Mouse (Mus musculus): Measurements from ENCODE around the gene Srpk1. TPM values are rescaled to one million over a fixed set of nuclear protein-coding genes. Genes with fewer than 3 reads are reported as not detected.
A peak's percentile ranks its signal among the peaks of the same experiment; 100 is the strongest.

Srpk1 gene
- polyA plus RNA-seq, 1 experiment from 2014 or later: 96.6 TPM

DNA sequence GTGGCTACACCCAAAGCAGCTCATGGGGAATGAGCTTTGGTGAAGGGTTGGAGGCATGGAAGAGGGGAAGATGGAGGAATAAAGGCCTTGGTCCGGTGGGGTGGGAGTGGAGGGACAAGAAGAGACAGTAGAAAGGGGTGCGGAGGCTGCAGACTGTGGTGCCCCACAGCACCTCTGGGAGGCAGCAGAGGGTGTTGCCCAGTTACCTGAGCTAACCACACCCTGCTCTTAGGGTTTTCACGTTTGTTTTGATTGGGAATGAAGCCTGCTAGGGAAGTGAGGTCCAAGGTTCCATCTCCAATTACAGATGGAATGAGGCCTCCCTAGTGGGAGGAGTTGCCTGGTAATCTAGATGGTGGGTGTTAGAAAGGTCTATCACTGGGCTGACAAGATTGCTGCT lies 6.6 kb upstream of the Srpk1 start:
- H3K36me3 ChIP-seq: no peaks in the 10 kb centered on the region
- ATAC-seq (ENCODE audit: insufficient number of reproducible peaks, insufficient read depth, low FRiP score, low TSS enrichment, low read depth): no peak
- H3K27me3 ChIP-seq: no peaks in the 10 kb centered on the region
- H3K4me3 ChIP-seq: no peak overlapping the region
- no peak overlapping the region for H3K9ac ChIP-seq
- H3K27ac ChIP-seq: no peak overlapping the region
- no peak overlapping the region for H3K4me2 ChIP-seq
- 49% methylated on average over 3 of the region's 3 CpGs for WGBS
- H3K4me1 ChIP-seq: no peaks in the 10 kb centered on the region
- H3K9me3 ChIP-seq: no peaks in the 10 kb centered on the region

DNA sequence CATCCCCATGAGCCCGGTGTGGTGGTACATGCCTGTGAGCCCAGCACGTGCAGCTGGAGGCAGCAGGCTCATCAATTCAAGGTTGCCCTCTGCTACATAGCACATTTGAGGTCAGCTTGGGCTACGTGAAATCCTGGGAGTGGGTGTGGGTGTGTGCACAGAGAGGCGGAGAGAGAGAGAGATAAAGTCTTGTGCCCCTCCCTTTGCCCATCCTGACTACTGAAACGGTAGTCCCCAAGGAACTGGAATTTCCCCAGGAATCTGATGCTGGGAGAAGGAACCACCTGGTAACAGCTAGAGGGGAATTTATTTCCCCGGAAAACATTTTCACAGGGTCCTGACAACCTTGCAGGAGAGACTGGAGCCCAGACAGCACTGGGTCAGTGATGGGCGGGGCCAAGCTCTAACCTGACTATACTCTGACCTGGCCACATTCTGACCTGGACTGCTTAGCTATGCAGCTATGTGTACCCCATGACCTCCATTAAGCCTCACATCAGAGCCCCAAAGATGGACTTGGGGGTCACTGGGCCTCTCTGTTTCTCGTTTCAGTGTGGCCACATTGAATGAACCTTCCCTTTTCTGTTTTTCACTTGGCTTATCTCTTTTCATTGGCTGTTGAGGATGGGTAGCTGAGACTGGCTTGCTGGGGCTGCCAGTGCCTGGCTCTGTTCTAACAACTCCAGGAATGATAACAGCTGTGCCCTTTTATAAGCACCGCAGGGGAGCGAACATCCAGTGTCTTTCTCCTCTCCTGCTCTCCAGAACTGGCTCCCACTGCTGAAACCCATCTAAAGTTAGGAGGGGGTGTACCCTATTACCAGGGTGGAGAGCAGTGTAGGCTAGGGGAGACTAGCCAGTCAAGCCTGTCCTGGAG lies 6.0 kb upstream of the Srpk1 start:
- ATAC-seq (ENCODE audit: insufficient number of reproducible peaks, insufficient read depth, low FRiP score, low TSS enrichment, low read depth): no peak
- Histone ChIP-seq H3K27me3 (no peaks in the 10 kb centered on the region), H3K4me1 (no peaks in the 10 kb centered on the region), H3K4me3 (no peak overlapping the region), H3K36me3 (no peaks in the 10 kb centered on the region), H3K9ac (no peak overlapping the region), H3K27ac (no peak overlapping the region), H3K9me3 (no peaks in the 10 kb centered on the region), H3K4me2 (no peak overlapping the region)
- WGBS: 60% methylated on average over 10 of the region's 10 CpGs

DNA sequence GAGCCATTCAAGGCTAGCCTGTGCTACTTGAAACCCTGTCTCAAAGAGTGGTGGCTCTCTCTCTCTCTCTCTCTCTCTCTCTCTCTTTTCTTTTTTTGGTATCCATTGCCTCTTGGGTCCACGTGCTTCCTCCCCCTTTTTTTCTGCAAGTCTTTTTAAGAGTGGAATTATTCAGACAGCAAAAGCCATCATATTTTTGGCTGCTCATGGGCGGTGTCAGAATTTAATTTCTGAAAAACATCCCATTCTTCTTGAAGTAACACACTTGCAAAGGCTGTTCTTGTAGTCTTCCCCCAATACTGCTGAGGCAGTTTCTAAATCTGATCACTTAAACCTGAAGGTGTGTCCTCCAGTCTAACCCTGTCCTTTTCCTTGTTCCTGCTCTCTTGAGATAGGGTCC lies 4.4 kb upstream of the Srpk1 start:
- Histone ChIP-seq H3K4me1 (no peaks in the 10 kb centered on the region), H3K4me2 (no peak overlapping the region), H3K27me3 (no peaks in the 10 kb centered on the region), H3K36me3 (no peaks in the 10 kb centered on the region), H3K27ac (no peak overlapping the region), H3K9me3 (no peaks in the 10 kb centered on the region), H3K4me3 (no peak overlapping the region), H3K9ac (no peak overlapping the region)
- WGBS: 78% methylated on average over 2 of the region's 2 CpGs
- ATAC-seq (ENCODE audit: insufficient number of reproducible peaks, insufficient read depth, low FRiP score, low TSS enrichment, low read depth): no peak

DNA sequence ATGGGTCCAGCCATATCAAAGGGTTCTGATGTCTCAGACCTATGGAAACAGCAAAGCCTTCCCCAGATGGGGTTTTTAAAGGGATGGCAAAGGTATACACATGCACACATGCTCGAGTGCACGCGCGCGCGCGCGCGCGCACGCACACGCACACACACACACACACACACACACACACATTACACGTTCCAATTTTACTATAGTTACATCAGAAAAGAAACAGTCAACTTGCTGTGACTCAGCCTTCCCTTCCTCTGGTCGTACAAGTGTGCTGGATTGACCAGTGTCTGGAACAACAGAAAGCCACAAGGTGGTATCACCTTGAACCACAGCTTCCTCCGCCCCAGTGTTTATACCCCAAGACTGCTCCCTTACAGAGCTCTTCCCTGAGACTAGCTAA lies 2.8 kb upstream of the Srpk1 start:
- WGBS: 92% methylated on average over 15 of the region's 15 CpGs
- no peak overlapping the region for H3K27ac ChIP-seq
- no peak for ATAC-seq (ENCODE audit: insufficient number of reproducible peaks, insufficient read depth, low FRiP score, low TSS enrichment, low read depth)

DNA sequence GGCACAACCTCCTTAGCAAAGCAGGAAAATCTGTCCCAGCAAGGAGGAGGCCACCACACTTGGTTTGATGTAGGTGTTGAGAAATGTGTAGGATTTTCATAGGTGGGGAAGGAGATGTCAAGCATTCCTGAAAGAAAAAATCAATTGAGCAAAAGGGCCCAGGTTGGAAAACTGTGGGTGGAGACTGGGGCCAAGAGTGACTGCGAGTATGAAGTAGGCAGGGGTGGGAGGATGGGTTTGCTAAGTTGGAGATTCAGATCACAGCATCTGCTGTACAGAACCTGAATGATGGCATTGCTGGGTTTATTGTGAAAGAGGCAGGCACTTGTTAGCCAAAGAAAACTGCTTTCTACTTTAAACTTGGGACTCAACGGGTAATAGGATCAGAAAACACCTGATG lies 2.3 kb upstream of the Srpk1 start:
- Histone ChIP-seq H3K27ac (no peak overlapping the region), H3K4me1 (peaks cover 16% of the 10 kb centered on the region), H3K4me3 (no peak overlapping the region), H3K36me3 (peaks cover 5% of the 10 kb centered on the region), H3K9ac (0 out of 2 replicates have a peak overlapping the region, but pooled peaks have one; percentile 4), H3K4me2 (no peak overlapping the region), H3K9me3 (no peaks in the 10 kb centered on the region), H3K27me3 (no peaks in the 10 kb centered on the region)
- no peak for ATAC-seq (ENCODE audit: insufficient number of reproducible peaks, insufficient read depth, low FRiP score, low TSS enrichment, low read depth)
- WGBS: 70% methylated on average over 2 of the region's 2 CpGs

More for the DNA sequence above, 2.8 kb upstream of the Srpk1 start:
- Histone ChIP-seq H3K4me1 (peaks cover 11% of the 10 kb centered on the region), H3K4me2 (no peak overlapping the region), H3K27me3 (no peaks in the 10 kb centered on the region), H3K36me3 (peaks cover under 1% of the 10 kb centered on the region), H3K4me3 (no peak overlapping the region), H3K9ac (no peak overlapping the region), H3K9me3 (no peaks in the 10 kb centered on the region)

DNA sequence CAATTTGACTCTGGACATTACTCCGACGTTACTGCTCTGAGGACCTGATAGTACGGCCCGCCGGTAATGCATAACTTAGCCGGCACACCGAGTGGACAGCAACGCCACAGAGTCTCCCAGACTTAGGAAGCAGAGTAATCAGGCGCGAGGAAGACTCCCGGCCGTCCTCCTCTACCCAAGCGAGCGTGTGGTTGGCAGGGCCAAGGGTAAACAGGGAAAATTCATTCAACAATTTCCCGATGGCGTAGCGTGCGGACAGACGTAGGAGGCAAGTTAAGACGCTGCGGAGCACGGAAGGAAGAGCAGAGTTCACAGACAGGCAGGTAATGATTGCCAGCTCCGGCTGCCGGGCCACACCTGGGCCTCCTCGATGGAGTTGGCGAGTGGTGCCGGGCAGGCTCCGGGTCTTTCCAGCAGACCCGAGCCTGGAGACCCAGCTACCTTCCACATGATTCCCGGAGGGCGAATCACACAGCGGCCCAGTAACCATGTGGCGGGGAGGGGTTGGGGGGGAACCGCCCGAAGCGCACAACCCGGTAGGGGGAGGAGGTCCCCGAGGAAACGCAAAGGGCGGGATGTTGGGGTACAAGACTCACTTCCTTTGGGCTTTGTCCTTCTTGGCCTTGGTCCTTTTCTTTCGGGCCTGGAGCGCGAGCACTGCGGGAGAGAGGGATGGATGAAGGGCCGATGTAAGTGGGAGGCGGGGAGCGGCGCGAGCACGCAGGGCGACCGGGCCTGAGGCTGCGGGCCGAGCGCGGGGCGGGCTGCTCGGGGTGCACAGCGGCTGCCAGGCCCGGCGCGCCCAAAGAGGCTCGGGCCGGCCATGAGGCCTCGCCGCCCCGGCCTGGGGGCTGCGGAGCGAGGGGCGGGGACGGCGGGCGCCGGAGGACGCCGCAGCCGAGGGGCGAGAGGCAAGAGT lies 869 bp downstream of the Srpk1 start:
- no peaks in the 10 kb centered on the region for H3K27me3 ChIP-seq
- no peaks in the 10 kb centered on the region for H3K9me3 ChIP-seq
- peak; percentile 76 for ATAC-seq (ENCODE audit: insufficient number of reproducible peaks, insufficient read depth, low FRiP score, low TSS enrichment, low read depth)
- peaks cover 23% of the 10 kb centered on the region for H3K36me3 ChIP-seq
- H3K9ac ChIP-seq: peak overlapping the region; percentile 98
- peak overlapping the region; percentile 84 for H3K4me3 ChIP-seq
- H3K27ac ChIP-seq: peak overlapping the region; percentile 90
- peak overlapping the region; percentile 78 for H3K4me2 ChIP-seq
- peaks cover 18% of the 10 kb centered on the region for H3K4me1 ChIP-seq
- WGBS: under 1% methylated on average over 69 of the region's 78 CpGs

DNA sequence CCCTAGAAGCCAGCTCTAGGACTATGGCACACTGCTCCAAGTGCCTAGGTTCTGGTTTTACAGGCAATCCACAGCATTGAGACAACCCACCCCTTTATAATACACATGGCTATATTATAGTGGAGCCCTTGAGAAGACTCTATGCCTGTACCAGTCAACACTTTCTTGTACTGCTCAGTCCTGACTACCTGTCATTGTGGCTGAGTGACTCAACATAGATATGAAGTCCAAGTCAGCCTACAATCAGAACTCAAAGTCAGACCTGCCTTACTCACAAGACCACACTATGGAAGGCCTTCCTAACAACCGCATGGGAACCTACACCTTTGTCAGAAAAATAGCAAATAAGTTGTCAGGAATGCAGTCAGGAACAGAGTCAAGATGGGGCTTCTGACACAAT lies 3.7 kb downstream of the Srpk1 start:
- 86% methylated on average over 1 of the region's 1 CpGs for WGBS
- Histone ChIP-seq H3K27me3 (no peaks in the 10 kb centered on the region), H3K4me1 (peaks cover 18% of the 10 kb centered on the region), H3K9me3 (no peaks in the 10 kb centered on the region), H3K36me3 (peaks cover 41% of the 10 kb centered on the region), H3K27ac (no peak overlapping the region), H3K9ac (no peak overlapping the region), H3K4me2 (no peak overlapping the region), H3K4me3 (no peak overlapping the region)
- ATAC-seq (ENCODE audit: insufficient number of reproducible peaks, insufficient read depth, low FRiP score, low TSS enrichment, low read depth): no peak

DNA sequence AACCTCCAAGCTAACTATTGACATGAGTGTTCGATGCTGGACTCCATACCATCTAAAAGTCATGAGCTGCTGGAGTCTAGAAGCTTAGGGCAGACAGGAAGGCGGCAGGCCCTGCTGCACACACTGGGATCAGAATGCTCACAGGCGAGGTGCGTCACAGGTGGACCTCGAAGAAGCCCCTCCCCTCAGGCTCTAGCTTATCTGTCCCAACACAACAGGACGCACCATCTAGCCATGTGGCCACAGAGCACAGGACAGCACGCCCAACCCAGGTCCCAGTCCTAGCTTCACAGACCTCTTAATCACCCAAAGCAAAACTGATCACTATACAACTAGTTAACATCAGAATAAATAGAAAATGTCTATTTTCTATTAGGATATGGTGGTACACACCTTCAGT lies 4.4 kb downstream of the Srpk1 start:
- Histone ChIP-seq H3K4me3 (no peak overlapping the region), H3K4me2 (no peak overlapping the region), H3K27ac (no peak overlapping the region), H3K4me1 (peaks cover 18% of the 10 kb centered on the region), H3K9ac (no peak overlapping the region), H3K9me3 (no peaks in the 10 kb centered on the region), H3K36me3 (peaks cover 41% of the 10 kb centered on the region), H3K27me3 (no peaks in the 10 kb centered on the region)
- no peak for ATAC-seq (ENCODE audit: insufficient number of reproducible peaks, insufficient read depth, low FRiP score, low TSS enrichment, low read depth)
- WGBS: 84% methylated on average over 7 of the region's 7 CpGs

DNA sequence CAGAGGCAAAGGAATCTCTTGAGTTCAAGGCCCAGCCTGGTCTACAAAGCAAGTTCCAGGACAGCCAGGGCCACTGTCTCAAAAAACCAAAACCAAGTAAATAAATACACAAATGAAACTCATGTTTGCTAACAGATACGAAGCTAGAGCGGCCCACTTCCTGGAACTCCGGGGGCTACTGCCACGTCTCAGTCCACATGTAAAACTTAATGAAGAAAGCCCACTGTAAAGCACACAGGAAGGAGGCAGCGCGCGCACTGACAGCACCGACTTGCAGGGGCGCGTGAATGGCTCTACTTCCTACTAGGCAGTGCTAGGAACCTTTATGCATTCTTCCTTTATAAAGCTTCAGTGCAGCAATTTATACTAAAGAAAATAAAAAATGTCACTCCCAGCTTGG lies 4.9 kb downstream of the Srpk1 start:
- Histone ChIP-seq H3K27ac (no peak overlapping the region), H3K9me3 (no peaks in the 10 kb centered on the region), H3K4me2 (no peak overlapping the region), H3K4me3 (no peak overlapping the region), H3K27me3 (no peaks in the 10 kb centered on the region), H3K36me3 (peaks cover 41% of the 10 kb centered on the region), H3K9ac (no peak overlapping the region), H3K4me1 (peaks cover 18% of the 10 kb centered on the region)
- ATAC-seq (ENCODE audit: insufficient number of reproducible peaks, insufficient read depth, low FRiP score, low TSS enrichment, low read depth): no peak
- 86% methylated on average over 10 of the region's 10 CpGs for WGBS

DNA sequence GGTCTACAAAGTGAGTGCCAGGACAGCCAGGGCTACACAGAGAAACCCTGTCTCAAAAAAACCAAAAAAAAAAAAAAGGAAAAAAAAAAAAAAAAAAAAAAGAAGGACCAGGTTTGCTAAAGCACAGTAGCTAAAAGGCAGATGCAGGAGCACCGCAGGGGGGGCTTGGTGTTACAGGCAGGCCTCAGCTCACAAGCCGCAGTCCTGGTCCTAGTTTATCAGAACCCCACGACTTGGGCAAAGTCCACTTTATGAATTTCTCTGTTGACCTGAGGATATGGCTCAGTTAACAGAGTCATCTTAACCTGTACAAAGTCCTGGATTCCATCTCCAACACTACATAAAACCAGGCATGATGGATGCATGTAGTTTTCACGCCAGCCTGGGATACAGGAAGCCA lies 7.2 kb downstream of the Srpk1 start:
- no peak for ATAC-seq (ENCODE audit: insufficient number of reproducible peaks, insufficient read depth, low FRiP score, low TSS enrichment, low read depth)
- H3K4me2 ChIP-seq: no peak overlapping the region
- no peak overlapping the region for H3K9ac ChIP-seq
- no peak overlapping the region for H3K4me3 ChIP-seq
- WGBS: 94% methylated on average over 4 of the region's 4 CpGs
- peaks cover 7% of the 10 kb centered on the region for H3K4me1 ChIP-seq
- no peak overlapping the region for H3K27ac ChIP-seq
- no peaks in the 10 kb centered on the region for H3K9me3 ChIP-seq
- no peaks in the 10 kb centered on the region for H3K27me3 ChIP-seq
- peaks cover 41% of the 10 kb centered on the region for H3K36me3 ChIP-seq

DNA sequence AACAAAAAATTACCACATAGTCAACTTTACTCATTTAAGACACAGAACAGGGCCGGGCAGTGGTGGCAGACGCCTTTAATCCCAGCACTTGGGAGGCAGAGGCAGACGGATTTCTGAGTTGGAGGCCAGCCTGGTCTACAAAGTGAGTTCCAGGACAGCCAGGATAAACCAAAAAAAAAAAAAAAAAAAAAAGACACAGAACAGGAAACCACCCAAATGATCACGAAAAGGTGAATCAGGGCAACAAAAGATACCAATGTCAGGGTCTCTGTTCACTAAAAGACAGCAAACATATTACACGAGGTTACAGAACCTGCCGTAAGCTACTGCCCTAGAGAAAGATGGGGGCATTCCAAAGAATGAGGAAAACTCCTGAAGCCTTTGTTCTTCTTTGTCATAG lies 9.4 kb downstream of the Srpk1 start:
- Histone ChIP-seq H3K27ac (no peak overlapping the region), H3K9ac (no peak overlapping the region), H3K9me3 (no peaks in the 10 kb centered on the region), H3K27me3 (no peaks in the 10 kb centered on the region), H3K36me3 (peaks cover 34% of the 10 kb centered on the region), H3K4me2 (no peak overlapping the region), H3K4me3 (no peak overlapping the region), H3K4me1 (no peaks in the 10 kb centered on the region)
- WGBS: 88% methylated on average over 6 of the region's 6 CpGs
- no peak for ATAC-seq (ENCODE audit: insufficient number of reproducible peaks, insufficient read depth, low FRiP score, low TSS enrichment, low read depth)

Measured in embryonic facial prominence, embryonic 13.5 days (tissue).